Mouse (Mus musculus): ENCODE results near the gene Matn1.

- TF ChIP-seq CTCF (IDR thresholded peaks at IDR 0.05; ENCODE audit: borderline replicate concordance, insufficient read depth, low read depth, low read length) (no peak), POLR2A (IDR thresholded peaks at IDR 0.05; ENCODE audit: borderline replicate concordance, insufficient read depth, low read length) (no peak)
Observed at GRCm38 (mm10) chr4:130919750-130920356, 24.3 kb upstream of the Matn1 start.
